Mouse (Mus musculus) bone marrow macrophage, adult 2 months (primary cell): ENCODE measurements around the gene Ildr1. TPM values are rescaled to one million over a fixed set of nuclear protein-coding genes. Genes with fewer than 3 reads are reported as not detected.

ENCODE experiments used
- H3K27ac ChIP-seq: 2 replicates; pipeline ENCODE4 v1.5.1; 2012; ENCODE audit warnings: low read depth, low read length; ENCODE audit not compliant: insufficient read depth
- H3K4me1 ChIP-seq: 2 replicates; pipeline ENCODE4 v1.6.1; 2012; ENCODE audit warnings: low read length; ENCODE audit not compliant: control insufficient read depth, insufficient read depth
- H3K4me3 ChIP-seq: 2 replicates; pipeline ENCODE4 v1.5.1; 2012; ENCODE audit warnings: mild to moderate bottlenecking, low read length, moderate library complexity; ENCODE audit not compliant: insufficient read depth
- CTCF ChIP-seq: IDR thresholded peaks from 2 replicates; pipeline ENCODE4 v1.5.1; 2012; ENCODE audit warnings: low read depth, mild to moderate bottlenecking, low read length, moderate library complexity
- POLR2A ChIP-seq: IDR thresholded peaks from 2 replicates; pipeline ENCODE4 v1.6.1; 2012; ENCODE audit warnings: mild to moderate bottlenecking, low read depth, low read length, borderline replicate concordance
- polyA plus RNA-seq: library from polyadenylated mRNA; stranded (reverse); fragments of >200 nt; gene quantifications from 2 replicates; pipeline ENCODE4 v1.2.4, GENCODE M21; 2012; ENCODE audit not compliant: missing spikeins, insufficient read depth, insufficient read length

Ildr1 gene
- polyA plus RNA-seq, 1 experiment: not detected

GRCm38 (mm10) chr16:36720194-36721055, 26.6 kb downstream of the Ildr1 start:
- peak; percentile 13; the same call in 1 of the 2 replicates for TF ChIP-seq CTCF
- no peak for TF ChIP-seq POLR2A
- H3K4me1 ChIP-seq: peaks cover 38% of the 10 kb centered on the region
- H3K27ac ChIP-seq: no peak overlapping the region
- 0 out of 2 replicates have a peak overlapping the region, but pooled peaks have one; percentile 5 for H3K4me3 ChIP-seq

GRCm38 (mm10) chr16:36722739-36723138, 29.0 kb downstream of the Ildr1 start:
- Histone ChIP-seq H3K27ac (no peak overlapping the region), H3K4me1 (peaks cover 32% of the 10 kb centered on the region), H3K4me3 (no peak overlapping the region)
- TF ChIP-seq CTCF: no peak
- TF ChIP-seq POLR2A: no peak

DNA sequence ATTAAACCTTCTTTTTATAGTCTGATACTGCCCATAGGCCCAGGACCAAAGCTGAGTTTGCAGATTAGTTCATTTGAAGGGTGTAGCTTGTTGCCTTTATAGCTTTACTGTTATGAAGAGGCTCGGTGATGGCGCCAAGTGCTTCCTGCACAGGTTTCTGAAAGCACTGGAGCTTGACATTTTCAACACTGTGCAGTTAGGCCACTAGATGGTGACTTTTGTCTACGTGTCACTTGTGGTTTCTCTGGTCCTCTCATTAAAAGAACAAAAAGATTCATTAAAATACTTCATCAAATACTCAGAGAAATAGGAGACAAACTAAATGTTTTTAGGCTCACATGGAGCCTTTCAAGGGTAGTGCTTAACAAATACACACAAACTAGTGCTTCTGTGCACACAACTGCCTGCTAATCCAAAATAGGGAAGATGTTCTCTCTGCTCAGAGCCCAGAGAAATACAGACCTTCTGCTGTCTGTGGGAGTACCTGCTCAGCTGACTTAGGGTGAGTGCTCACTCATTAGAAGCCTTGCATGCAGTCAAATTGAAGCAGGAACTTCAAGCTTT, 30.2 kb downstream of the Ildr1 start:
- H3K27ac ChIP-seq: no peak overlapping the region
- H3K4me3 ChIP-seq: no peak overlapping the region
- H3K4me1 ChIP-seq: peaks cover 26% of the 10 kb centered on the region
- TF ChIP-seq POLR2A: no peak
- no peak for TF ChIP-seq CTCF

DNA sequence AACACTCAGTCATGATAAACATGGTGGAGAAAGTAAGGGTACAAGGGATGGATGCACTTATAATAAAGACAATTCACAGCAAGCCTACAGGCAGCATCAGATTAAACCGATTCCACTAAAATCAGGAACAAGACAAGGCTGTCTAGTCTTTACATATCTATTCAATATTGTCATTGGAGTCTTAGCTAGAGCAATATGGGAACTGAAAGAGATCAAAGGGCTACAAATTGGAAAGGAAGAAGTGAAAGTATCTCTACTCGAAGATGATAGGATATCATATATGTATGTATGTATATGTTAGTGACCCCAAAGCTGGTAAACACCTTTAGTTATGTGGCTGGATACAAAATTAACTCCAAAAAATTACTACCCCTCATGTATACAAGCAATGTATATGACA, 35.2 kb downstream of the Ildr1 start:
- H3K4me3 ChIP-seq: no peak overlapping the region
- H3K4me1 ChIP-seq: peaks cover 8% of the 10 kb centered on the region
- TF ChIP-seq CTCF (no peak), POLR2A (no peak)

GRCm38 (mm10) chr16:36732572-36732971, 38.8 kb downstream of the Ildr1 start:
- no peaks in the 10 kb centered on the region for H3K4me1 ChIP-seq
- no peak overlapping the region for H3K4me3 ChIP-seq
- no peak for TF ChIP-seq CTCF
- TF ChIP-seq POLR2A: no peak
- H3K27ac ChIP-seq: no peak overlapping the region

More for the DNA sequence above, 35.2 kb downstream of the Ildr1 start:
- no peak overlapping the region for H3K27ac ChIP-seq

DNA sequence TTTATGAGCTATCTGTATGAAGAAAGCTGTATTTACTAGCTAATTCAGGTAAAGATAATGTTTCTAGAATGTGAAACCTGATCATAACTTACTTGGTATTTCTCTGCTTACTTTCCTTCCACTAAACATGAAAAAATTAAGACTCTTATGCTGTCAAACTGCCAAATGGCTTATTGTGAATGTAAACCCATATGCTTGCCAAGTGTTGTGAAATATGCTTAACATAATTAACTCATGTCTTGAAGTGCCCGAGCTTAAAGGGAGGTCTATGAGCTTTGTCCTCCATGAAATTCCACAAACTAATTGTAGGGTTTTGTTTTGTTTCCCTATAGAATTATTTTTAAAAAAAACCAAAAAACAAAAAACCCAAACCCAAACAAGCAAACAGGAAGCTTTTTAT, 40.0 kb downstream of the Ildr1 start:
- H3K4me1 ChIP-seq: no peaks in the 10 kb centered on the region
- TF ChIP-seq CTCF (no peak), POLR2A (no peak)
- no peak overlapping the region for H3K4me3 ChIP-seq
- H3K27ac ChIP-seq: no peak overlapping the region

DNA sequence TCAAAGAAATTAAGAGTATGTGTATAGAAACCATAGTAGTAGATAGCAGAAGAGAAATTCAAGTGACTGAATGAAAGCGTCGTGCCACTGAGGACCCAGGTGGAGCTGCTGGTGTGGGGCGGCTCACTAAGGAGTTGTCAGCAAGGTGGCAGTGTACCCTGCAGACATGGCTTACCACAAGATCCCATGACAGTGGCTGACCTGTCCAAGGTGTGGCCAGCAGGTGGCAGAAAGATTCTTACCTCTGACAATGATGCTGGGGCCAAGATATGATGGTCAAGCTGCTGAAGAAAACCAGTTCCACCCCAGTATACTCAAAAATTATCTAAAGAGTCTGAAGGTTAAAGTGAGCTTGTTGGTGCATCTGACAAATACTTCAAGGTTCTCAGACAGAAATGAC, 41.6 kb downstream of the Ildr1 start:
- H3K4me1 ChIP-seq: no peaks in the 10 kb centered on the region
- no peak overlapping the region for H3K27ac ChIP-seq
- TF ChIP-seq POLR2A (no peak), CTCF (no peak)
- H3K4me3 ChIP-seq: no peak overlapping the region

- Histone ChIP-seq H3K4me3 (no peak overlapping the region), H3K27ac (no peak overlapping the region), H3K4me1 (peaks cover under 1% of the 10 kb centered on the region; the same call in 1 of the 2 replicates)
- TF ChIP-seq POLR2A (no peak), CTCF (no peak)
Observed at GRCm38 (mm10) chr16:36739404-36739930, 45.7 kb downstream of the Ildr1 start.

GRCm38 (mm10) chr16:36743580-36743979, 49.8 kb downstream of the Ildr1 start:
- H3K27ac ChIP-seq: no peak overlapping the region
- H3K4me1 ChIP-seq: peaks cover 18% of the 10 kb centered on the region
- H3K4me3 ChIP-seq: no peak overlapping the region
- TF ChIP-seq POLR2A (no peak), CTCF (no peak)

DNA sequence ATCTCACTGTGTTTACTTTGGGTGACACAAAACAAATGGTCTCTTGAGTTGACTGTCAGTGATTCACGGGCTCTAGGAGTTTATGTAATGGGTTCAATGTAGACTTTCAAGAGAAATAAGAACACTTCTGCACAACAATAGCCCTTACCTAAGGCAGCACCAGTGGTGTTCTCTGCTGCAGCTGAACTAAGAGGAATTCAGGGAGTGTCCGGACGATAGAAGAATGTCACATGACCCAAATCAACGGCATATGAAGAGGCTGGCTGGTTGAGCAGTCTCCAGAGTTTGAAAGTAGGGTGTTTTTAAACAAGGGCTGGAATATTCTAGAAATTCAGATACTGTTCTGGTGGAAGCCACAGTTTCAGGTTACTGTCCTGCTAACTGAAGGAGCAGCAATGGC, 53.3 kb downstream of the Ildr1 start:
- TF ChIP-seq POLR2A (no peak), CTCF (no peak)
- H3K4me3 ChIP-seq: no peak overlapping the region
- H3K27ac ChIP-seq: peak overlapping the region; percentile 74
- H3K4me1 ChIP-seq: peaks cover 30% of the 10 kb centered on the region
